Mouse (Mus musculus) E14TG2a.4 (cell line): ENCODE results near the gene 1700016D06Rik.
"Not testable (repeated sequence)": the region's sequence is repeated elsewhere in the genome, so short reads cannot be mapped to it uniquely, and the experiment has no call there.

Experiments
- H3K27me3 ChIP-seq: 2 replicates; pipeline ENCODE4 v1.6.1; 2014; ENCODE audit warnings: low read length, control low read depth; ENCODE audit not compliant: insufficient read depth
- H3K36me3 ChIP-seq: 2 replicates; pipeline ENCODE4 v1.6.1; 2014; ENCODE audit warnings: low read length, control low read depth; ENCODE audit not compliant: insufficient read depth
- H3K4me1 ChIP-seq: replicated peaks from 2 replicates; pipeline ENCODE4 v1.6.1; 2014; ENCODE audit warnings: low read depth, low read length, control low read depth
- H3K4me3 ChIP-seq: replicated peaks from 2 replicates; pipeline ENCODE4 v1.5.1; 2014; ENCODE audit warnings: mild to moderate bottlenecking, low read length
- H3K9me3 ChIP-seq: 2 replicates; pipeline ENCODE4 v1.6.1; 2014; ENCODE audit warnings: low read length, control low read depth
- CTCF ChIP-seq: conservative IDR thresholded peaks from 2 replicates; pipeline ENCODE4 v1.5.1; 2014; ENCODE audit warnings: low read length
- NANOG ChIP-seq: IDR thresholded peaks from 2 replicates; pipeline ENCODE4 v1.6.1; 2014; ENCODE audit warnings: borderline replicate concordance, low read length, mixed read lengths
- POU5F1 ChIP-seq: IDR thresholded peaks from 2 replicates; pipeline ENCODE4 v1.6.1; 2014; ENCODE audit warnings: low read length, borderline replicate concordance

1700016D06Rik gene

GRCm38 (mm10) chr8:11696176-11696575, 4.7 kb downstream of the 1700016D06Rik start:
- H3K4me1 ChIP-seq, result peaks cover 36% of the 10 kb centered on the region
- H3K9me3 ChIP-seq, result no peaks in the 10 kb centered on the region
- H3K36me3 ChIP-seq, result no peaks in the 10 kb centered on the region
- H3K27me3 ChIP-seq, result no peaks in the 10 kb centered on the region
- TF ChIP-seq CTCF (no peak), POU5F1 (no peak), NANOG (no peak)
- H3K4me3 ChIP-seq, result no peak overlapping the region

GRCm38 (mm10) chr8:11693972-11694371, 6.9 kb downstream of the 1700016D06Rik start:
- no peaks in the 10 kb centered on the region for H3K27me3 ChIP-seq
- no peaks in the 10 kb centered on the region for H3K36me3 ChIP-seq
- no peaks in the 10 kb centered on the region for H3K9me3 ChIP-seq
- no peak overlapping the region for H3K4me3 ChIP-seq
- peaks cover 15% of the 10 kb centered on the region for H3K4me1 ChIP-seq
- TF ChIP-seq NANOG (no peak), CTCF (no peak), POU5F1 (no peak)

DNA sequence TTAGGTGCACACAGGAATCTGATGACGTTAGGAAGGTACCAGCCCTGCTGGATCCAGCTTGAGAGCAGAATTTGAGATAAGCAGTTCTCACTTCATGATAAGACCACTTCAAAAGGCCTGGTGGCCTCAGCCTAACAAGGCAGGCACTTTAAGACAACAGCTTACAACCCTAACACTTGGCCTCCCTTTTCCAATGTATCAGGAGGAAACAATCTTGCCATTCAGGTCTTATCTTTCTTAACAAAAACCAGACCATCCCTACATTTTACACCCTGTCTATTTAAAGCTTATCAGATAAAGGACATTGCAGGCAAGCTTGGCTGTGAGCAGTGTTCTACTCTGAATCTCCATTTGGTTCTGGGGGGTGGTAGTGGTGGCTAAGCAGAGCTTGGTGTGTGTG, 8.4 kb downstream of the 1700016D06Rik start:
- Histone ChIP-seq H3K4me3 (no peak overlapping the region), H3K9me3 (peaks cover 3% of the 10 kb centered on the region; the same call in 1 of the 2 replicates), H3K36me3 (no peaks in the 10 kb centered on the region), H3K4me1 (peaks cover 2% of the 10 kb centered on the region; the same call in 1 of the 2 replicates), H3K27me3 (0 out of 2 replicates have a peak, but pooled peaks cover 6% of the 10 kb centered on the region)
- TF ChIP-seq POU5F1 (no peak), CTCF (no peak), NANOG (no peak)

DNA sequence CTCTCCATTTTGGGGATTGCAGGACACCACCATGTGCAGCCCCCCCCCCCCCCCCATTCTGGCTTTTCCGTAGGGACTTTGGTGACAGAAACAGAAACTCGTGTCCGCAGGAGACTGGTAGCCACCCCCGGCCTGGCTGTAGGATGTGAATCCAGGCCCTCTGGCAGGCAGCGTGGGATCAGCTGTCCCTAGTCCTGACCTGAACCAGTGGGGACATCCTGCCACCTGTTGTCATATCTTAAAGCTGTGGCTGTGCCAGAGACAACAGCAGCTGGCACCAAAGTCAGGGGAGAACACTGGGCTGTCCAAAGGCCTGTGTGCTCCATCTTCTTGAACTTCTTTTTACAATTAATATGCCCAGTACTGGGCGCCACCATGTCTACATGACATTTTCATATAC, 9.1 kb downstream of the 1700016D06Rik start:
- Histone ChIP-seq H3K27me3 (0 out of 2 replicates have a peak, but pooled peaks cover 6% of the 10 kb centered on the region), H3K4me3 (no peak overlapping the region), H3K36me3 (no peaks in the 10 kb centered on the region), H3K9me3 (peaks cover 4% of the 10 kb centered on the region; the same call in 1 of the 2 replicates), H3K4me1 (no peaks in the 10 kb centered on the region)
- no peak for TF ChIP-seq NANOG
- TF ChIP-seq CTCF, result no peak
- TF ChIP-seq POU5F1, result no peak

DNA sequence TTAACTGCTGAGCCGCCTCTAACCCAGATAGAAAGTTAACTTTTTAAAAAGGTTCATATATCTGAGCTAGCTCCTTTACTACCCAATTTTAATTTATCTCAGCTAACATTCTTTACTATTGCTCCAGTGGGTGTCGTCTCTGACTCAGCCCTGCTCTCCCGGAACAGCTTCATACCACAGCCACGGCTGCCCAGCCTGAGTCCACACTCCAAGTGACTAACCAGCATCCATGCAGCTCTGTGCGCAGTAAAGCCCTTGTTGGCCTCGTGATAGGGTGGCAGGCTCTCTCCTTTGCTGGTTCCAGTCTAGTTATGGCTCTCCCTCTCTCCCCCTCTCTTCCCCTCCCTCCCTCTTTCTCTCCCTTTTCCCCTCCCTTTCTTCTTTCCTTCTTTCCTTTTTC, 9.6 kb downstream of the 1700016D06Rik start:
- Histone ChIP-seq H3K27me3 (0 out of 2 replicates have a peak, but pooled peaks cover 6% of the 10 kb centered on the region), H3K4me1 (no peaks in the 10 kb centered on the region), H3K4me3 (no peak overlapping the region), H3K9me3 (peaks cover 4% of the 10 kb centered on the region; the same call in 1 of the 2 replicates), H3K36me3 (no peaks in the 10 kb centered on the region)
- TF ChIP-seq POU5F1 (no peak), CTCF (no peak)

DNA sequence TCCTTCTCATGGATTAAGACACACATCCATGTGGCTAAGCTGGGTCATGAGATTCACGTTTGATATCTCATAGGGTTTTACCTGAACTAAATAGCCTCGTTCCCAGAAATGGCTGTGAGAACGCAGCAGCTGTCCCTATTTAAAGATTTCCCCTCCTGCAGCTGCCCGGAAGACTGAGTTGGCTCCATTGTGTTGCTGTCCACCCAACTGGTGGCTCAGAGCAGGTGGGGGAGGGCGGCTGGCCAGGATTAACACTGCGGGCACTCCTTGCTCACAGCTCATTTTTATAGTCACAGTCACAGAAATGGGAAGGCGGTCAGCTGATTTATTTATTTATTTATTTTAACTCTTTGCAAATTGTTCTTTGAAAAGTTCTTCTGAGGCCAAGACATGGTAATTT, 10.9 kb downstream of the 1700016D06Rik start:
- TF ChIP-seq POU5F1 (no peak), CTCF (no peak)
- H3K4me1 ChIP-seq, result no peaks in the 10 kb centered on the region
- no peak overlapping the region for H3K4me3 ChIP-seq
- H3K27me3 ChIP-seq, result peaks cover 10% of the 10 kb centered on the region; the same call in 1 of the 2 replicates
- peaks cover 4% of the 10 kb centered on the region; the same call in 1 of the 2 replicates for H3K9me3 ChIP-seq
- no peaks in the 10 kb centered on the region for H3K36me3 ChIP-seq

DNA sequence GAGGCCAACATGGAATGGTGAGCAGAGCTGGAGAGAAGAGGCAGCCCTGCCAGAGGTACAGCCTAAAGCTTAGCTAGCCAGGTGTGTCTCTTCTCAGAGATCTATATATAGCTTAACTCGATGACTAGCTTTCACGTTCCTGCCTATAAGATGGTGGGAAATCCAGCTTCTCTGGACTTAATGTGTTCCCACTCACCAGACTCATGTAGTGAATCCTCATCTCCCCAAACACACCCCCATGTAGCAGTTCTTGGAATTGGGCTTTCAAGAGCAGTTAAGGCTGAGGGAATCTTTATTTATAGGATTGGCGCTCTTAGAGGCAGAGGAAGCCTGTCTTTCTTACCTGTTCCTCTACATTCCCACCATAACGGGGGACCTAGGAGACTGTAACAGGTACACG, 13.6 kb downstream of the 1700016D06Rik start:
- Histone ChIP-seq H3K9me3 (peaks cover 4% of the 10 kb centered on the region; the same call in 1 of the 2 replicates), H3K4me3 (no peak overlapping the region), H3K36me3 (no peaks in the 10 kb centered on the region), H3K4me1 (no peaks in the 10 kb centered on the region), H3K27me3 (peaks cover 10% of the 10 kb centered on the region; the same call in 1 of the 2 replicates)
- TF ChIP-seq CTCF (no peak), NANOG (no peak), POU5F1 (no peak)

- peaks cover 4% of the 10 kb centered on the region; the same call in 1 of the 2 replicates for H3K9me3 ChIP-seq
- no peak for TF ChIP-seq NANOG
- TF ChIP-seq CTCF, result no peak
- TF ChIP-seq POU5F1, result no peak
- no peaks in the 10 kb centered on the region for H3K36me3 ChIP-seq
- H3K4me3 ChIP-seq, result no peak overlapping the region
- H3K4me1 ChIP-seq, result no peaks in the 10 kb centered on the region
- H3K27me3 ChIP-seq, result peaks cover 10% of the 10 kb centered on the region; the same call in 1 of the 2 replicates
Measured at GRCm38 (mm10) chr8:11684558-11684957, 16.3 kb downstream of the 1700016D06Rik start.

GRCm38 (mm10) chr8:11668308-11668707, 32.6 kb downstream of the 1700016D06Rik start:
- Histone ChIP-seq H3K27me3 (peaks cover 5% of the 10 kb centered on the region; the same call in 1 of the 2 replicates), H3K4me1 (peaks cover 12% of the 10 kb centered on the region), H3K4me3 (no peak overlapping the region), H3K9me3 (no peaks in the 10 kb centered on the region), H3K36me3 (no peaks in the 10 kb centered on the region)
- TF ChIP-seq NANOG (no peak), POU5F1 (no peak), CTCF (no peak)

GRCm38 (mm10) chr8:11666023-11666716, 34.7 kb downstream of the 1700016D06Rik start:
- H3K4me3 ChIP-seq, H3K9me3 ChIP-seq, H3K27me3 ChIP-seq, H3K36me3 ChIP-seq: not testable (repeated sequence)
- H3K4me1 ChIP-seq, result peaks cover 12% of the 10 kb centered on the region
